Mouse (Mus musculus) left cerebral cortex, adult 9 months (tissue): ENCODE data around the gene Pop5.

Experiments
- DNase-seq, 2 experiments: peaks; one replicate each; pipeline ENCODE4 v3.0.0; 2022; ENCODE audit warnings: low spot score in 2 of 2

The Pop5 gene

GRCm38 (mm10) chr5:115235786-115236263, at the start of gene Pop5:
Gene Pop5 (plus strand): TSS chr5:115235836.
- peak in 1 of 2 experiments; percentile 90 for DNase-seq

- DNase-seq, result peak in 1 of 2 experiments; percentile 46
Observed at GRCm38 (mm10) chr5:115186371-115187073, 49.1 kb upstream of the Pop5 start.

DNA sequence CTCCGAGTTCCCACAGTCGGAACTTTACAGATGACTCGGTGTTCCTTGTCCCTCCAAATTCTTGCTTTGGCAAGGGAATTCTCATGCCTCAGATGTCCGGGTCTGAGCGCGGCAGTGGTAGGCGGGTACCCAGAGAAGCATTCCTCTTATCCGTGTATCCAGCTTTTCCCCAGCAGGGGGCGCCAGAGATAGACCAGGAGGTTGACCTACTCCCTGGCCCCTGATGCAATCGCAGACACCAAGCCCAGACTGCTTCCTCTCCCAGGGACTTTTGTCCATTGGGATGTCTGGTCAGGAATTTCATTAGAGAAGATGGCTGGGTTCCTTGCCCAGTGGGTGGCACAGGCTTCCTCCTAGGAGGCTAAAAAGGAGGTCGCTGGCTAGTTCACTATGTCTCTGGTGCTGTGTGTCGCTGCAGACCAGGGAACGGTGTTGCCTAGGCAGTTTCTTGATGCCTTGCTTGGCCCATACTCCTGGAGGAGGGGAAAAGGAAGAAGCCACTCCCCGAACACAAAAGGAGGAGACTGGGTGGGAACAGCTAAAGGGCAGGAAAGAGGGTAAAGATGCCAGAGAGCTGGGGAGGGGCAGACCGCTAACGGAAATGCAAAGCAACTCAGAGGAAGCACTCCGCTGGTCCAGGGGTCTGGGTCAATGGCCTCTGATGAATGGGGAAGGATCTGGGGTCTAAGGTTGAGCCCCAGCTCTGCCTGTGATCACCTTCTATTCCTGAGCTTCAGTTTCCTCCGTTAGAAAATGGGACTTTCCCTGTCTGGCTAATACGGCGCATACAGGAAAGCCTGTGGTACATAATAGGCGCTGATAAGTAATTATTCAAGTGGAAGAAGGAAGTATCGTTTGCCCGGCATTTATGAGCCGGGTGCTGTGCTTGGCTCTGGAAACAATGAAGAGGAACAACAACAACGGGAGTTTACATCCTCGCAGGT, 48.2 kb upstream of the Pop5 start:
- peak; percentile 65 to 94 for DNase-seq

GRCm38 (mm10) chr5:115188824-115189223, 46.8 kb upstream of the Pop5 start:
- no peak for DNase-seq

DNA sequence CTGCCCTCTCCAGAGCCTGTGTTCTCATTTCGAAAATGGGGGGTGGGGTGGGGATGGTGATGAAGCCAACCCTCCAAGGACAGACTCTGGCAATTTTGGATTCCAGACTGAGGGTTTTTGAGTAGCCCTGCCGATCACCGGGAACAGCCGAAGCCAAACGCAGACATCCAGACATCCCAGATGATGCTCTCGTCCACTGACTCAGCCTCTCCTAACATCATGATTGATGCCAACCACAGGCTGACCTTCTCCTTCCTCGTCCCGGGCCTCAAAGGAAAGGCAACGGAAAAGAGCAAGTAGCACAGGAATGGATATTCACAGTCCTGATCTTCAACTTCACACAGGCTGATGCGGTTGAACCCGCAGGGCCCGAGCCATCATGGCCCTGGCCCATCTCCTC, 45.6 kb upstream of the Pop5 start:
- no peak for DNase-seq

DNA sequence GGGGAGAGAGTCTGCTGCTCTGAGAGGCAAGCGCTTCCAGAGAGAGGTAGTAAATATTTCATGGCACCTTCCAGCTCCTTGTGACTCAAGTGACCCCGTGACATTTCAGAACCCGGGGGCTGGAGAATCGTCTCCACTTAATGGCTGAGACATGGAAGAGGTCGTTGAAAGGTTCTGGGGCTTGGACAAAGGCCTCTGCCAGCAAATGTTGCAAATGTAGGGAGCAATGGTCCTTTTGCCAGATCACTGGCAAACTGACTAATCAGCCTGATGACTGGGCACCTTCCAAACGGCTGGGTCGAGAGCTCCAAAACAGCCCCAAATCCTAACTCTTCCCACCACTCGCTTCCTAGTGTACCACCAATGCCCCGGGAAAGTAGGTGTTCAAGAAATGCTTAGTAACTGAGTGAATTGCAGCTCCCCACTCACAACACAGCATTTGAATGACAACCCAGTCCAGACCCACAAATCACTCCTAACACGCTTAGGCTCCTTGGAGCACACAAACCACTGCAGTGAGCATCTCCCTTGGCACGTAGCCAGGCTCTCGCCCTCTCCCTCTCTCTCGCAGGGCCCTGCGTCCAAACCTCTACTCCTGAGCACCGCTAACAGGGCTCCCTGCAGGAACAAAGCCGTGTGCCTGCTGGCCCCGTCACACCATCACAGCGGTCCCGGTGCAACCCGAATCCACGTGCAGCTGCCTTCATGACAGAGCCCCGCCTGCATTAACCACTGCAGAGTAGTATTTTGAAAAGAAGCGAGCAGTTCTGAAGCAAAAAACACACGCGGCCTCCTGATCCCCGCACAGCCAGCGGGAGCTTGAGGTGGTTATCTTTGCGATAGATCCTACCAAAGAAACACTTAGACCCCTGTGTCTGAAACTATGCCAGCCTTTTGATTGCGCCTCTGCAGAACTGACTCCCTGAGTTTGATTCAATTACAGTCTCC, 43.5 kb upstream of the Pop5 start:
- no peak for DNase-seq

GRCm38 (mm10) chr5:115192828-115193195, 42.8 kb upstream of the Pop5 start:
- no peak for DNase-seq

GRCm38 (mm10) chr5:115193226-115193625, 42.4 kb upstream of the Pop5 start:
- no peak for DNase-seq

DNA sequence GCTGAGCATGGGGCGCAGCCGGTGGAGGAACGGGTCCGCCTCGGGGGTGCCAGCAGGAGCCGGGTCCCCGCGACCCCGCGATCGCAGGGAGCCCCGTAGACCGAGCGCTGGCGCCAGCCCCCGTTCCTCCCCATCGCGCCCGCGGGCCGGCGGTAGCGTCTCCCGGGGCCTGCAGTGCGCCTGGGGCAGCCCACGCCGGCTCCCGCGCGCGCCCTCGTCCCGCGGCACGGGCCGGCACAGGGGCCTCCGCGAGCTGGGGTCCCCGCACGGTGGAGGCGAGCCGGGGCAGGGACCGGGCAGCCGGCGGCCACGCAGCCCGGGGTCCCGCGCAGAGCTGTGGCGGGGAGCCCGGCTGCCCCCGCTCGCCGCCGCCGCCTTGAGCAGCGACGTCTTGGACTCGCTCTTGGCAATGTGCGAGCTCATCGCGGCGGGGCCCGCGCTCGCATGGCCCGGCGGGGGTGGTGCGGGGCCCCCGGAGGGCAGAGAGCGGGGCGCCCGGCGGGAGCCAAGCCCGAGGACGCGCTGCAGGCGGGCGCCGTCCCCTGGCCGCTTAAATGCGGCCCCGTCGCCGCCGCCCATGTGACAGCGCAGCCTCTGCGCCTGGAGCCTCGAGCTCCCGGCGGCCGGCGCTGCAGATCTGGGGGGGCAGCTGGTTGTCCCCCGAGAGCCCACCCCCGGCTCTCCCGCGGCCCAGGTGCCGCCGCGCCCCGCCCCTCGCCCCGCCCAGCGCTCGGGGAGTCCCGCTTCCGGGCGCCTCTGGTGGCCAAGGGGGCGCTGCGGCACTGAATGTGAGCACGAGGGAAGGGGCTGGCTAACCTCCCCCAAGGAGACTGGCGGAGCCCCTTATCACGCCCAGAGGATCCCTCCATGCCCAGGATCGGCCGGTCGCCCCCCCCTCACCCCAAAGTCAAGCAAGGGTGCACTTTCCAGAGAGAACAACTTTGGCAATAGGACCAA, 41.7 kb upstream of the Pop5 start, which contains the start of gene Cabp1:
Gene Cabp1, minus strand, starts transcription at position 713 of the 957 bp plus-strand sequence.
- peak in 1 of 2 experiments; percentile 59 for DNase-seq

- DNase-seq, result no peak
Observed at GRCm38 (mm10) chr5:115194626-115195221, 40.9 kb upstream of the Pop5 start.

DNA sequence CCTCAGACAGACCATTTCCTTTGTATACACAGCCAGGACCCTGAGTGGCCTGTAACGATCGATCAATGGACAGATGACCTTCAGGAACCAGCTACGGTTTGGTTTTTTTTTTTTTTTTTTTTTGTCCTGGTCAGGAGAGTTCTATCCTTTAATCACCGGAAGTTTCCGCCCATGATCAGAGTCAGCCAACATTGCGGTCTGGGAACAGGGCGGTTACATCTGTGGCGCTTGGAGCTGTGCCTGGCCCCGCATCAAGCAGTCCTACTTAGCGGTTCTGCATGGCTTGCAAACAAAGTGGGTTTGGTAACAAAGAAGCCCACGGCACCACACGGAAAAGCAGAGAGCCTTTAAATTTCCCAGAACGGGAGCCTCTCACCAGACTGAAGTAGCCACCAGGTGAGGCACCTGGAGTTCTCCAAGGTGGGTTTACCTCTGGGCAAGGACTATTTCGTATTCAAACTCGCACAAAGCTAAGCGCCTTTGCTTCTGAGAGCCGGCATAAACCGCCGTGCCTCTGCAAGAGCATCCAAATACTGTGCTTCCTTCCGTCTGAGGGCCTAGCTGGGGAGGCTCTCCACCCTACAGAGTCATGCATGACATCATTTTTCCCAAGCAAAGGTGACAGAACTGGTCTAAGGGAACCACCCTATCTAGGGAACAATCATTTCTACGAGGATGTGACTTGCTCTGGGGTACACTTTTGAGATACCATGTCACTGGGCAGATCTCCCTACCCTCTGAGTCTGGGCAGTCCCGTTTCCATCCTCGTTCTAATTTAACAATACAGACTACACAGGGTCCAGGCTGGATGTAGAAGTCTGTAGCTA, 31.7 kb upstream of the Pop5 start:
- no peak for DNase-seq

DNA sequence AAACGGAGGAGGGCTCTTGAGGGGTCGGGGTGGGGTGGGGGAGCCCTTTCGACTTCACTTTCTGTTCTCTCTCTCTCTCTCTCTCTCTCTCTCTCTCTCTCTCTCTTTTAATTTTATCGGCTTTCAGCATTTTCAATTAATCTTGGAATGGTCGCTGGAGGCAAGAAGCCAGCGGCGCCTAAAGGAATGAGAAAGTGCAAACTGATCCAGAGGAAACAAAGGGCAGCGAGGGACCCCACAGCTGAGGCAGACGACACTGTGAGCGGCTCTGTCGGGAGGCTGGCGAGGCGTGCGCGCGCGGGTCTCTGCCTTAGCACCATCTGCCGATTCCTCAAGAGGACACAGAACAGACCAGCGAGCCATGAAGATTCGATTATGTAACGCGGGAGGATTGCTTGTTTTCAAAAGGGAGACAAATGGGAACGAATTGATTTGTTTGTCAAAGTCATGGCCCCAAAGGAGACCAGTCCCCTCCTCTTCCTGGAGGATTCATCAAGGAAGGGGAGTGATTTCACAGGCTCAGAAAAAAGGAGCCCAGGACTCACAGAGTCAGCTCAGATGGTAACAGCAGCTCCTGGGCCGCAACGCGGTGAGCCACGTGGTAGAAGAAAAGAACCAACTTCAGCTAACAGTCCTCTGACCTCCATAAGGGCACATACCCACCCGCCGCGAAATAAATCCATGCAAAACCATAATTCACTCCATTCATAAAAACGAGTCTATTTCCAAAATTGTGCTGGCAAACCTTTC, 30.9 kb upstream of the Pop5 start:
- DNase-seq, result peak in 1 of 2 experiments; percentile 76

DNA sequence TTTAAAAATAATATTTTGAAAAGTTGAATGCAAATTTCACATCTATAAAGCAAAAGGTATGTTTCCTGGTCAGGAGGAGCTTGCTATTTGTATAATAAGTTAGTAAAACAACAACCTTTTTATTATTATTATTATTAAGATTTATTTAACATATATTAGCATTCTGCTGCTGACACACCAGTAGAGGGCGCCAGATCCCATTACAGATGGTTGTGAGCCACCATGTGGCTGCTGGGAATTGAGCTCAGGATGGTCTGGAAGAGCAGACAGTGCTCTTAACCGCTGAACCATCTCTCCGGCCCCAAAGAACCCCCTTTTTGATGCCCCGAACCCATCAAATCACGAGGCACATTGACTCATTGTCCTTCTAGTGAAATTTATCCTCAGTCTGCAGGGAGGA, 28.4 kb upstream of the Pop5 start:
- DNase-seq, result no peak

- DNase-seq, result no peak
Observed at GRCm38 (mm10) chr5:115207892-115208291, 27.7 kb upstream of the Pop5 start.

DNA sequence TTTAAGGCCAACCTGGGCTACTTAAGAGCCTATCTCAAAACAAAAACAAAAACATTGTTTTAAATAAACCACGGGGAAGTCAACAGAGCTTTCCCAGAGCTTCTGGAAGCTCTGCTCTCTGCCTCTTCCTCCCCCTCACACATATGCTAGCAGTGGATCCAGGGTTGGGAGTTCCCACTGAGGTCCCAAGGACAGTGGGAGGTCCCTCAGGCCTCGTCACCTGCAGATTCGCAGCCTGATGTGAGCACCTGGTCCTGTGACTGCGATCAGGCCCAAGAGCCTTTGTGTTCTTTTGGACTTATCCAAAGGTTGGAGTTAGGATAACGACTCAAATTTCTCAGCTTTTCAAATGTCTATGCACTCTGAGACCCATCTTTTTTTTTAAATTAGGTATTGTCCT, 27.0 kb upstream of the Pop5 start:
- DNase-seq, result no peak

DNA sequence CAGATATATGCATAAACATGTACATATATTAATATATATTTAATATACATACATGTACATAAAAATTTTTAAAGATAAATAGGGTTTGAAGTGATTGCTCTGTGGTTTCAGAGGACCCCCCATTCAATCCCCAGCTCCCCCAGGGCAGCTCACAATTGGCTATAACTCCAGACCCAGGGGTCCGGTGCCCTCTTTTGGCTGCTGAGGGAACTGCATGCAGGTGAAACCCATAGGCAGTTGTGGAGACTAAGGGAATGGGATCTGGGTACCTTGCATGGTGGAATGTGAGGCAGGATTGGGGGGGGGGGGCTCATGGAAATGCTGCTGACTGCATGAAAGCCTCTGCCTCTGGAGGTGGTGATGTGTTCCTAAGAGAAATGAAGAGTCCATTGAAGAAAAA, 25.3 kb upstream of the Pop5 start:
- DNase-seq, result no peak

GRCm38 (mm10) chr5:115212451-115212850, 23.2 kb upstream of the Pop5 start:
- DNase-seq, result peak in 1 of 2 experiments; percentile 39

GRCm38 (mm10) chr5:115212861-115213260, 22.8 kb upstream of the Pop5 start:
- peak in 1 of 2 experiments; percentile 47 for DNase-seq
